Mouse (Mus musculus) neural tube, postnatal 0 days (tissue): ENCODE measurements around the gene Ctnna2. TPM values are rescaled to one million over a fixed set of nuclear protein-coding genes. Genes with fewer than 3 reads are reported as not detected.

Experiments
- polyA plus RNA-seq: library from polyadenylated mRNA; unstranded; fragments of >200 nt; fragmentation: Nextera tagmentation; extraction: Ambion mirVana; gene quantifications from 2 replicates; pipeline ENCODE4 v1.2.1, GENCODE M21; 2015

The Ctnna2 gene
- polyA plus RNA-seq = 68.4 and 76.3 TPM in 2 replicates

DNA sequence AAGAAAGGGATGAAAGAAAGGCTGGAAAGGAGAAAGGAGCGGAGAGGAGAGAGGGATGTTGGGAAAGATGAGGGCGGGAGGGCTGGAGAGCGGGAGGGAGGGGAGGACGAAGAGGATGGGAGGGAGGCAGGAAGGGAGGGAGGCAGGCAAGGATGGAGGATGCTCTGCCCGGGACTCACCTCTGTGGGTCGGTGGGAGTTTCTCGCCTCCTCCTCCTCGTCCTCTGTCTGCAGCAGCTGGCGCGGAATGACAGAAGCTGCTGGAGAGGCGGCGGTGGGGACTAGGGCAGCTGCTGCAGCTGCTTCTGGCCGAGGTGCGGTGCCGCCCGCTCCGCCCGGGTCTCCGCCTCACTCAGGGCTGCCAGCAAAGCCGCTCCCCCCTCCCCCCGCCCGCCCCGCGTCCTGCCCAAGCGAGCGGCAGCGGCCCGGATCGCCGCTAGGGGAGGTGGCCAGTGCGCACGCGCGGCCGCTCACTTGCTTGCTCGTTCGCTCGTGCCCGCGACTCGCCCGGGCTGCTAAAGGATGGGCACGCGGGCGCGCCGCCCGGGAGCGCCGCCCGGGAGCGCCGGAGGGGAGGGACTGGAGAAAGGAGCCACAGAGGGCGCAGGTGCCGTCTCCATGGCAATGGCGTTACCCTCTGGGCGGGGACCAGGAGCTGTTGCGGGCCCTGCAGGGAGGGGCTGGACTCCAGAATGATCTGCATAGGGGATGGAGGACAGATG, at the start of gene Ctnna2:
TSS of gene Ctnna2 (minus strand) at position 459 of the 721 bp plus-strand sequence.

GRCm38 (mm10) chr6:77242601-77243406, 736.7 kb downstream of the Ctnna2 start, which contains the start of gene Lrrtm1:
Gene Lrrtm1, plus strand, starts transcription at chr6:77242689.

